Mouse (Mus musculus): ENCODE measurements around the gene Mrtfb.

The Mrtfb gene

DNA sequence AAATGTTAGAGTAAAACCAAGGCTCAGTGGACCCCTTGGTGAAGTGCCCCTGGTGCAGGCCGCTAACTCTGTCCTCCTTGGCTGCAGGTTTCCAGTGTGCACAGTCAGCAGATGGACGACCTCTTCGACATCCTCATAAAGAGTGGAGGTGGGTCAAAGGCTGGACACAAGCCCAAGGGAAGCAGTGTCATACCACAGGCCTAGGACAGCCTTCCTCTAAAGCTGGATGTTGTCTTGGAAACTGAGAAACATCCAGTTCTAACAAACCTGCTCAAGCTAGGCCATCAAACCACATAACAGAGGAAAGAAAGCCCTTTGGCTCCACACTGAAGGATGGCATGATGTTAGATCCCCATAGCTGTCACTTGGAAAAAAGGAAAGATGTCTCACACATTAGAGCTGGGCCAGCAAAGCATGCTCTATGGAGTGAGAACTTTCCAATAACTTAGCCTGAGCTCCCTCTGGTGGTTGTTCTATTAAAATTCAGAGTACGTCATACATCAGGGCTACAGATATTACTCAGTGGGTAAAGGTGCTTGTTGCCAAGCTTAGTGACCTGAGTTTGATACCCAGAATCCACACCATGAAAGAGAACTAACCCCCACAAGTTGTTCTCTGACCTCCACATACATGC is 153.4 kb downstream of the Mrtfb start:
- DNase-seq = peak in 1 of 2 experiments; percentile 53

DNA sequence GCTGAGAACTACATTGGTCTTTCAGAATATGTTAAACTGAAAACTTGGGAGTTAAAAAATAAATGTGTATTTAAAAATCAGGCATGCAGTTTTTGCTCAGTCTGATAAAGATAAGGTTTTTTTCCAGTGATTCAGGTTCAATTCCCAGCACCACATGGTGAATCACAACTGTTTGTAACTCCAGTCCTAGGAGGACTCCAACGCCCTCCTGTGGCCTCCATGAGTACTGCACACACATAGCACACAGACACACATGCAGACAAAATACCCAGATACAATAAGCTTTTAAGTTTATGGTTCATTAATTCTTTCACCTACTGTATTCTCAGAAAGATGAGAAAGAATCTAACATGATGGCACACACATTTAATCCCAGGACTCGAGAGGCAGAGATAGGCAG is 154.5 kb downstream of the Mrtfb start:
- DNase-seq = no peak

DNA sequence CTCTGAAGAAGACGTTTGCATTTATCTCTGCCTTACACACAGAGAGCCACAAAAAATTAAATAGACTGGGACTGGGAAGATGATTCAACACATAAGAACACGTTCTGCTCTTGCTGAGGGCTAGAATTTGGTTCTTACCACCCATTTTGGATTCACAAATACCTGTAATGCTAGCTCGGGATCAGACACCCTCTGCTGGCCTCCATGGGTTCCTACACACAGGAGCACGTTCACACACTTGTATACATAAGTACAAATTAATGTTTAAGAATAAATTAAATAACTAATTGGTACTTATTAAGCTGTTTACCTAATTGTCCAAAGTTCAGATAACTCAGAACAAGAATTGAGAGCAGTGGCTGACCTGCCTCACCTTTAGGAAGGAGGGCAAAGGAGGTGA is 155.2 kb downstream of the Mrtfb start:
- no peak for DNase-seq

DNA sequence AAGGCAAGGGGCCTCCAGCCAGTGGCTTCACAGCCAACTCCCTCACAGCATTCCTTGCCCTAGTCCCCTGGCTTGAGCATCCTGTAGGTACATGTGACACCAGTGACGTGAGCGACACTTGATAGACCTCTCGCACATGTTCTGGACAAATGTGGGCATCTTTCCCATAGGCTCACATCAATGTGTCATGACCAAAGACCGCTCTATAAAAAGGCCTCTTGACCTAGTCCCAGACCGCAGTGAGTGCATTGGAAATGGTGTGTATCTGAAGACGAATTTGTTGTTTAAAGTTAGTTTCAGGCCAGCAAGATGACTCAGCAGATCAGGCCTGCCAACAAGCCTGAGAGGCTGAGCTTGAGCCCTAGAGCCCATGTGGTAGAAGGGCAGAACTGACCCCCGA is 158.3 kb downstream of the Mrtfb start:
- DNase-seq = peak; percentile 10 to 30

DNA sequence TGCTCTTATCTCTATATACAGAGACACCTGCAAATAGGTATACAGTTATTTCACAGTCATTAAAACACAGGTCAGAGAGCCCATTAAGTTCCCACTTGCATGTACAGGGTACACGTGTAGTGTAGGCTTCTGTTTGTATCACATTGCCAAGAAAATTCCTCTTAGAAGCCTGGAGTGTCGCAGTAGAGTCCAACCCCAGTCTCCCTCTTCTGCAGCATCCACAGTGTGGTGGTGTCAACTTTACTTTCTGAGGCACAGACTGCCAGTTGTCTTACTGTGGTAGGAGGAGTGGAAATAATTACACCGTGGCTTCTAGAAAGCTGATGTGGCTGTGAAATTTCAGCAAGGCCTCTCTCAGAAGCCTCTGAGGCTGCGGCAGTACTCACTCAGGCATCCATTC is 158.7 kb downstream of the Mrtfb start:
- DNase-seq = no peak

DNA sequence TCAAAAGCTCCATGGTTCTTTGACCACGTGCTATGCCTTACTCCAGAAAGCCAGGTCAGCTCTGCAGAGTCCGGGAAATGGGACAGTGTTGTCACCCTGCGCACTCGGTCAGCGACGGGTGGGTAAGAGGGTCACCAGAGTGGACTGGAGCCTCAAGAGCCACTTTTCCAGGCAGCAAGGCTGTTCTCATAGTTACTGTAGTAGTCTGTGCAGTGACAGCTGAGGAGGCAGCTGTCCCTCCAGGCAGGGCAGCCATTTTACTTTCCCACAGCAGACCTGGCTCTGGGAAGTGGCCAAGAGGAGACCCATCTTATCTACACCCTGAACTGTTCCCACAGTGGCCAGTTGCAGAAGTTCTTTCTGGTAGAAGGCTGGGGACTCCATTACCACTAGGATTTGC is 159.2 kb downstream of the Mrtfb start:
- DNase-seq = no peak

DNA sequence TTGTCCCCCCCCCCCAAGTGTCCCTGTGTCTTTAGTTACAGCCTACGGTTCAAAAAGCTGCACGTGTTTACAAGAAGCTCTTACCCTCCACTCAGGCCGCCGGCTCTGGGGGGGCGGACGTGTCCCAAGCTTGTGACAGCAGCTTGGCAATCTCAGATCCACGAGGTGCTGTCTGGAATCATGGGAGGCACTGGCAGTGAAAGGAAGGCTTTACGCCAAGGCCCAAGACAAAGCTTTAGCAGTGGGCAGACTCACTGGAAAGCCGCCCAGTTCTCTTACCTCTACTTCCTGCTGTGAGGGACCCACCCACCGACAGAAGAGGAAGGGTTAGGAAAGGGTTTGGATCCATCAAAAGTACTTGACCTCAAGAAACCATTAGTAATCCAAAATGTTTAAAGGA is 160.2 kb downstream of the Mrtfb start:
- peak; percentile 65 to 80 for DNase-seq

DNA sequence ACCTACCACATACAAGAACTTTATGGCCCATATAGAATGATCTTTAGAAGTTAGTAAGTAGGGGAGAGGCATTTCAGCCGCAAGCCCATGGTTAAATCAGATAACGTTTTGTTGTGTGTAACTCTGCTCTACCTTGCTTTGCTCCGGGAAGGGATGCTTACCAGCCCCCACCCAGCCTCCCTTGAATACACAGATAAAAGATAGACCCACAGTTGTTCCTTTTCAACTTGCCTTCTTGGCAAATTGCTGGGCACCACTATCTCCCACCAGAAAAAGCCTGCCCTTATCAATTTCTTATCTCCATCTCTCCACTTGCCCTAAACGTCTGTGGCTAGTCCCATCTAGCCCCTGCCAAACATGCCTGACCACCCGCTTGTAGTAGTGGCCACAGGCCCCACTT is 161.6 kb downstream of the Mrtfb start:
- DNase-seq = no peak

DNA sequence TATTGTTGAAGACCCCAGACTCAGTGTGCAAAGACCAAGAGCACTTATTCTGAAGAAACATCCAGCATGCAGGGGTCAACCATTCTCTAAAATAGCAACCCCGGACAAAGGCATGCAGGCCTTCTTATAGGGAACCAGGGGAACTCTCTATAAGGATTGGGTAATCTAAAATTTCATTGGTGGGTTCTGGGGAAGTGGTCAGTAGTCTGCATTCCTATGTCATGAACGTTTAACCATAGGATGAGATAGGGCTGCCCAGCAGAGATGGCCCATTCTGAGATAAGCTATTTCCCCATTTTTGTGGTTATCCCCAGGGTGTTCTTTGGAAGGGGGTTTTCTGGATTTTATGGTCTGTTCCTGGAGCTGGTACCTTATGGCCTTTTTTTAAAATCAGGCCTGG is 163.5 kb downstream of the Mrtfb start:
- no peak for DNase-seq

DNA sequence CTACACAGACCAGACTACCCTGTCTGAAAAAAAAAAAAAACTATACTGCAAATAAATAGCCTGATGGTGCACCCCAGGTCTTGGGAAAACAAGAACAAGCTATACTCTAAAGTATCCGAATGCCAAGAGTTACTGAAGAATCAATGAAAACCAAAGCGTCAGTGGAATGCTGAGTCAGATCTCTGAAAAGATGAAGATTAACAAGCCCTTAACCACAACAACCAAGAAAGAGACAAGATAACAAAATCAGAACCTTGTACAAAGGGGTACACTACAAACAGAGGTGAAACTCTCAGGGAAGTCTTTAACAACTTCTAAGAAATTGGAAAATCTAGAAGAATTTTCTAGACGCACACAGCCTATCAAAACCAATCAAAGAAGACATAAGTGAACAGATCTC is 166.2 kb downstream of the Mrtfb start:
- DNase-seq = no peak

DNA sequence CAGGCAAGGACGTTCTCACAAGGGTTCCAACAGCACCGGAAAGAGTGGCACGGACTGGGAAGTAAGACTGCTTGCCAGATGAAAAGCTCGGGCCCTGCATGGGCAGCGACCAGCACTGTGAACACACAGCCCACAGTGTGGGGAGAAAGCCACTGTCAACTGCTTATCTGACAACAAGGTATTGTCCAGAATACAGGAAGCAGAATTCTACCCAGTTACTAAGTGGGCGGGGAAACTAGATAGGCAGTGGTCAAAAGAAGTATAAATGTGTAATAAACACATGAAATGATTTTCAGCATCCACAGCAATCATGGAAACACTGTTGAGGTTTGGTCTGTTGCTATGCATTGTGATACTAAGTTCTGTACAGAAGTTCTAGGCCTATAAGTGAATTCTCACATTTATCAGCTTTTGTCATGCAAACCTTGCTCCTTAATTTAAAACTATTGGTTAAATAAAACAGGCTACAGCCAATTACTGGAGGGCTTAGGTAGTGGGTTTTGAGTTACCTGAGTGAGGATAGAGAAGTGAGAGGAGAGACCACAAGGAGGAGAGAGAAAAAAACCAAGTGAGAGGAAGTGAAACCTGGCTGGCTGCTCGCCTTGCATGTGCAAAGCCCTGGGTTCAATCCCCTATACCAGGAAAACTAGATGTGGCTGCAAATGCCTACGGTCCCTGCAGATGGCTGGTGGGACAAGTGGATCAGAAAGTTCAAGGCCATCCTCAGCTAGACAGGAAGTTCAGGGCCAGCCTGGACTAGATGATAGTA is 167.5 kb downstream of the Mrtfb start:
- no peak for DNase-seq

DNA sequence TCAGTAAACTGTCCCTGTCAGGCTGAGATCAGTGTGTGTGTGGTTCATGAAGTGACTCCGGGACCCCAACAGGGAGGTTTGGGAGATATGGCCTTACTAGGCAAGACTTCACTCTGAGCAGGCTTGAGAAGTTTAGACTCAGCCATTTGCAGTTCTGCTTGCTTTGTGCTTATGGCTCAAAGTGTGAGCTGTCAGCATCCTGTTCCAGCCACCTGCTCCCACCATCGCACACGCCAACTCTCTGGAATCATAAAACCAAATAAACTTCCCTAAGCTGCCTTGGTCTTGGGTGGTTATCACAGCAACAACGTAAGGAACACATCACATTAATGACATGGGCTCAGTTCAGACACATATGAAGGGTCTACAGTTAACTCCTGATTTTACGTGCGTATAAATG is 169.5 kb downstream of the Mrtfb start:
- DNase-seq = no peak

DNA sequence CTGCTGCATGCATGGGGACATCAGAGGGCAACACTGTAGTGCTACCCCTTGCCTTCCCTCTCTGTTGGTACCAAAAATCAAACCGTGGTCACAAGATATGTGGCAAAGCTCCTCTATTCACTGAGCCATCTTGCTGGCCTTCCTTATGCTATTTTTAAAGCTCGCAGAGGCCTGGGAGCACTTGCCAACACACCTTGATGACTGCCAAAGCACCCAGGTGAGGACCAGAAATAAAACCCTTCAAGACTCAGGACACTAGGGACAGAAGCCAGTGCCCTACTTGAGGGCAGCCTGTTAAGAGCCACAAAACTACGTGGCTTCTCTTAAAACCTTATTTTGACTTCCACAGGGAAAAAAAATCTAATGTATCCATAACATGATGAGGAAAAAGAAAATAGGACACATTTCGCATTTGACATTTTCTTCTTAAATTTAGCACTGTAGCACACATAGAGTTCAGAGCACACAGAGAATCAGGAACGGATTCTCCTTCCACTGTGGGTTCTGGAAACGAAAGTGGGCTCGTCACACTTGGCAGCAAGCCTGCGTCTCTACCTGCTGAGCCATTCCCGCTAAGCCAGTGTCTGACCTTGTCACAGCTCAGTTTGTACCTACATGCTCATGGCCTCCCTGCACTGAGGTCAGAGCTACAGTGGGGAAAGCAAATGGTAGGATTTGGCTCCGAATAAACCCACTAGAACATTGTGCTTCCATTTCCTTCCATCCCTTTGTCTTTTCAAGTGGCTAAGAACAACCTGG is 170.7 kb downstream of the Mrtfb start:
- DNase-seq = no peak

DNA sequence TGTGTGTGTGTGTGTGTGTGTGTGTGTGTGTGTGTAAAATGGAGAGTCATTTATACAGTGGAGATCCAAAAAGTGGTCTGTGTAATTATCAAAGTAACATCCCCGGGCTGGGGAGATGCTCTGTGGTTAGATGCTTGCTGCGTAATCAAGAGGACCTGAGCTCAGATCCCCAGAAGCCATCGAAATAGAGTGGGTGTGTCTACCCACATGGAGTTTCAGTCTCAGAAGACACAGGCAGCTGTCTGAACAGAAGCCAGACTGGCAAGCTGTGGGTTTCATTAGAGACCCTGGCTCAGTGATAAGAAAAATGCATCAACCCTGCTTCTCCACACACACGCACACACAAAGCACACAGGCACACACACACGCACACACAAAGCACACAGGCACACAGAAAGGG is 171.8 kb downstream of the Mrtfb start:
- DNase-seq = no peak

DNA sequence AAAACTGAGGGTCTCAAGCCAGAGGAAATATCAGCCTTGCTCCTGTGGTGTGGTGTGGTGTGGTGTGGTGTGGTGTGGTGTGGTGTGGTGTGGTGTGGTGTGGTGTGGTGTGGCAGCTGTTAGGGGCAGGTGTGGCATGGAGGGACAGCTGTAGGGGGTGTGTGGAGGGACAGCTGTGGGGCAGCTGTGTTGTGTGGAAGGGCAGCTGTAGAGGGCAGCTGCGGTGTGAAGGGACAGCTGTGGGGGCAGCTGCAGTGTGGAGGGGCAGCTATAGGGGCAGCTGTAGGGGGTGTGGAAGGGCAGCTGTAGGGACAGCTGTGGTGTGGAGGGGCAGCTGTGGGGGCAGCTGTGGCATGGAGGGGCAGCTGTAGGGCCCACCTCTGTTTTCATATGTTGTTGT is 172.5 kb downstream of the Mrtfb start:
- DNase-seq = no peak

DNA sequence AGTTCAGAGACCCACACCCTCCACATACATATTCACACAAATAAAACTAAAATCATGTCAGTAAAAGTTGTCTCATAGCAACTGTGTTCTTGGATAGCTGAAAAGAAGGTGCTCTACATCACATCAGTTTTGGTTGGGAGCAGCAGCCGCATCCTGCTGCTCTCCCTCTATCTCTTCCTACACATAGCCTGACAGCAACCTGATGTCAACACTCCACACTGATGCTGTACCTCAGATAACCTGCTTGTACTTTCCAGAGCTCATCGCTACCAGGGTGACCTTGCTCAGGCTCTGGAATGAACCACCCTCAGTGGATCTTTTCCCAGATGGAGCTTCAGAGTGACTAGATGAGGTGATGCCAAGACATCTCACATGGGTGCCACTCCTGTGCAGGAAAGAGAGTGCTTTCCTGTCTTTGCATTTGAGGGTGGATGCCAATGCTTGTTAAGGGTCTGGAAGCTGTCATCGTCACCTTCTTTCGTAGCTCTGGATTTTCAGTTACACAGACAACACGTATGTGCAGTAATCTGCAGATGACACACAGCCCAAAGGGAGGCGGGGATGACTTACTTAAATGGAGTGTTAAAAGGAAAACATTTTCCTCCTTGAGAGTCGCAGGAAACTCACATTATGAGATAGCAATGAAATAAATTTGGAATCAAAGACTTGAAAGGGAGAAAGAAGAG is 173.8 kb downstream of the Mrtfb start:
- DNase-seq = no peak

DNA sequence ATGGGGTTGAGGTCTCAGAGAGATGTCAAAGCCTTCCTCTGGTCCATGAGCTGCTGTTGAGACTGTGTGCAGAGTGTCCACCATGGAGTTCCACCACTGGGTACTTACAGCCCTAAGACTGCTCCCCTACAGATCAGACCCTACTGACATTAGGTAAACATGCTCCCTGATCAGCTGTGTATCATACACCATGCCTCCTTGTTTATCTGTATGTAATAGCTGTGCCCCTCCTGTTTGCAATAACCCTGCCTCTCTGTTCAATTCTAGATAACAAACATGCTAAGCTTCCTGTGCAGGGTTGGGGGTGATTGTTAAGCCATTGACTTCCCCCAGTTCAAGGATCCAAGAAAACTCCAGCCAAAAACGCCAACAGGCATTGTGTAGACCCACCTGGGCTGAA is 174.7 kb downstream of the Mrtfb start:
- no peak for DNase-seq

DNA sequence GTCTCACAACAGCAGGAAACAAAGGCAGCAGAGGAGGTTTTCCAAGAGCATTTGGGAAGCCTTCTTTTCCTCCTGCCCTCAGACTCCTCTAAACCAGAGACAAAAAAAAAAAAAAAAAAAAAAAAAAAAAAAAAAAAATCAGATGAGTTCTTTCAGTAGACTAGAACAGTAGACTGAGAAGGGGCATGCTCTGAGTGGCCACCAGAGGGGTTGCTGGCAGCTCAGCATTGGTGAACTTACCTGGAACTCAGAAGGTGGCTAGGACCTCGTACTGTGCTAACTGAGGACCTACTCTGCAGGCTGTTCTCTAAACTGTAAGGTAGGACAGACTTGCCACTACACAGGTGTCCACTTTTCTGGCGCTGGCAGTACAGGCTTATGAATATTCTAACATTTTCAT is 179.3 kb downstream of the Mrtfb start:
- no peak for DNase-seq

DNA sequence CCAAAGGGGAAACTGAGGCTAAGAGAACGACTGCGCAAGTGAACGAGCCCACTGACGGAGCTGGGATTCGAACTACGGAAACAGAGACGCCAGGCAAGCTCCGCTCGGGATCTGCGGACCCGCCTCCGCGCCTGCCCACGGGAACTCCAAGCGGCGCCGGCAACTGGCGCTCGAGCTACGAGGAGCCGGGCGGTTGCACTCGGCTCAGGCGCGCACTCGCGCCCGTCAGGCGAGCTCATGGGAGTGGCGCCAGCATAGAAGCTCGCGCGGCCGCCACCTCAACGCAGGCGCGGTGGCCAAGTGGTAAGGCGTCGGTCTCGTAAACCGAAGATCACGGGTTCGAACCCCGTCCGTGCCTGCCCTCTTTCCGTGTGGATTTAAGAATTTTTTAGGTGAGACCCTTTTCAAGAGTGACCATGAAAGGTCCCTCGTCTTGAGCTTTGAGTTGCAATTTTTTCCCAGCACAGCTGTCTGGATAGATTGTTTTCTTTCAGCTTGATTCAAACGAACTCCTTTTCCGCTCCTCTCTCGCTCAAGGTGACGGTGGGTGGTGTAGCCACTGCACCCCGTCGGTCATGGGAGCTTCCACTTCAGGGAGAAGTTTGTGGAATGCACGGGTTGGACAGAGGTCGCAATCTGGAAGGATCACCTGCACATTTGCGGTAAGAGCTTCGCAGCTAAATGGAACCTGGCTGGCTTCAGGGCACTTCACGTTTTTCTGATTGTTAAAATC is 180.9 kb downstream of the Mrtfb start:
- DNase-seq = peak; percentile 96 to 97

DNA sequence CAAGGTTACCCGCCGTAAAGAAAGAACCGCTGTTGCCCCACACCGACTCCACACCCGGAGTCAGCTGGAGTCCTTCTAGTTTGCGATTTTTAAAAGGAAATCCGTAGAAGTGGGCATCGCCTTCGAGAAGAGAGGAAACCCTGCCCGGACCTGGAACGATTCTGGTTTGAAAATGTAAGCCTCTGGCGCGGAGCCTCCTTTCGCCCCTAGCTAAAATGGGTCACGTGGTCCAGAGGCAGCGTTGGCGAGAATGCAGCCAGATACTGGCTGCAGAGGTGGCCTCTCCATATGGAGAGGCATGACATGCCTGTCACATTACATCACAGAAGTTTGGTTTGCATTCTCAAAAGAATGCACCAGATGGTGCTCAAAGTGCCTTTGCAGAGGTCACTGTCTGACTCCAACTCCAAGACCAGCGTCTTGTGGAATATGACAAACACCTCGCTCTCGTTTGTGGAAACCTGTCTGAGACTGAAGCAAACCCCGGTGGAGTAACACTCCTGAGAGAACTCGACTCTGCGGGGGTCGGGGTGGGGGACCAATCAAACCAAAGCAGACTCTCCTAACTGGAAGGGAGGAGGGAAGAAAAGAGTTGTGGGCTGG is 181.6 kb downstream of the Mrtfb start:
- peak; percentile 52 to 56 for DNase-seq

DNA sequence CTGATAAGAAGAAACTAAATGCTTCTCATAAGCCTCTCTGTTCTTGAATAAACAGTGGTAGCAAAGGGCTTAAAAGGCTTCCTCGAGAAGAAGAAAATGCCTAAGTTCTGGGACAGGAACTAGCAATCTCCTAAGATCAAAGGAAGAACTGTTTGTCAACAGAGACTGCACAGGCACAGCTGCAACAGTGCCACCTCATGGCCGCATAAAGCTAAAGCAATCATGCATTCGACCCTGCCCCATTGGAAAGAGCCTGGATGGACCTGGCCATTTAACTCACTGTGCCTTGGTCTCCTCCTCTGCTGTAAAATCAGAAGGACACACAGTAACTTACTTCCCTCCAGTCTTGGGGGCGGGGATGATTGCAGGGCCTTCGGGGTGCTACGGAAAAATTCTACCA is 184.2 kb downstream of the Mrtfb start:
- DNase-seq = peak; percentile 51 to 62

DNA sequence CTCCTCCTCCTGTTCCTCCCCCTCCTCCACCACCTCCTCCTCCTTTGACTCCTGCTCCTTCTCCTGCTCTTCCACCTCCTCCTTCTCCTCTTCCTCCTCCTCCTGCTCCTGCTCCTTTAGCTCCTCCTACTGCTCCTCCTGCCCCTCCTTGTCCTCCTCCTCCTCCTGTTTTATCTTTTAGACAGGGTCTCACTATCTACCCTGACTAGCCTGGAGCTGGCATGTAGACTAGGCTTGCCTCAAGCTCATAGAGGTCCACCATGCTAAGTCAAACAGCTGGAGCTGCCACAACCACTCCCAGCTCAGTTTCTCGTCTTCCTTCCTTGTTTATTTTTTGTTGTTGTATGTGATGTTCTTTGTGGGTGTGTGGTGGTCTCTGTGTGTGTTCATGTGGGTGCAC is 187.5 kb downstream of the Mrtfb start:
- no peak for DNase-seq
